Mouse (Mus musculus) MEL (cell line): Measurements from ENCODE around the gene Gmds.

Source experiments
- HCFC1 ChIP-seq: IDR thresholded peaks from 2 replicates; pipeline ENCODE4 v1.6.1; 2012; ENCODE audit warnings: low read depth, mild to moderate bottlenecking, inconsistent platforms, low read length, improper control_type of control experiment, moderate library complexity
- KAT2A ChIP-seq: conservative IDR thresholded peaks from 2 replicates; pipeline ENCODE4 v1.6.1; 2012; ENCODE audit warnings: low read depth, low read length, improper control_type of control experiment, inconsistent platforms
- MXI1 ChIP-seq: IDR thresholded peaks from 2 replicates; pipeline ENCODE4 v1.6.1; 2011; ENCODE audit warnings: mild to moderate bottlenecking, low read depth, low read length, improper control_type of control experiment
- POLR2A ChIP-seq, 2 experiments: IDR thresholded peaks; 2 replicates each; pipeline ENCODE4 v1.6.1; 2011 to 2012; ENCODE audit warnings: low read length in 2 of 2, mild to moderate bottlenecking in 2 of 2, control low read depth in 1 of 2, improper control_type of control experiment in 1 of 2, low read depth in 1 of 2, moderate library complexity in 1 of 2; ENCODE audit not compliant: control insufficient read depth in 1 of 2, insufficient read depth in 1 of 2, poor library complexity in 1 of 2
- RCOR1 ChIP-seq: IDR thresholded peaks from 2 replicates; pipeline ENCODE4 v1.6.1; 2012; ENCODE audit warnings: low read depth, mild to moderate bottlenecking, inconsistent platforms, low read length, improper control_type of control experiment
- USF2 ChIP-seq, 2 experiments: IDR thresholded peaks; 2 replicates each; pipeline ENCODE4 v1.6.1; 2011 to 2012; ENCODE audit warnings: improper control_type of control experiment in 2 of 2, low read length in 2 of 2, borderline replicate concordance in 1 of 2, inconsistent platforms in 1 of 2, low read depth in 1 of 2, mild to moderate bottlenecking in 1 of 2; ENCODE audit not compliant: insufficient read depth in 1 of 2

GRCm38 (mm10) chr13:31823316-31823715, 515.2 kb downstream of the Gmds start:
- TF ChIP-seq POLR2A (IDR thresholded peaks at IDR 0.05; ENCODE audit: control insufficient read depth in 1 of 2, insufficient read depth in 1 of 2, low read depth in 1 of 2, low read length in 2 of 2, poor library complexity in 1 of 2) (no peak), USF2 (IDR thresholded peaks at IDR 0.05; ENCODE audit: borderline replicate concordance in 1 of 2, insufficient read depth in 1 of 2, low read depth in 1 of 2, low read length in 2 of 2) (no peak), KAT2A (no peak), RCOR1 (no peak), HCFC1 (no peak), MXI1 (no peak)
